Mouse (Mus musculus): ENCODE results near the gene Tmem135. TPM values are rescaled to one million over a fixed set of nuclear protein-coding genes. Genes with fewer than 3 reads are reported as not detected.
A peak's percentile ranks its signal among the peaks of the same experiment; 100 is the strongest.

The Tmem135 gene
- total and polyA plus RNA-seq, 3 experiments, result 7.4 to 33.9 TPM; not detected in 1

- Histone ChIP-seq H3K36me3 (ENCODE audit: control insufficient read depth in 1 of 2, insufficient read depth in 2 of 2, low read length in 2 of 2) (peaks cover 0 to 15% of the 10 kb centered on the region in 2 experiments; a peak in 2 of 4 replicates), H3K4me3 (ENCODE audit: control insufficient read depth in 1 of 2, insufficient read depth in 1 of 2, low read depth in 2 of 2, low read length in 2 of 2) (no peak overlapping the region), H3K27me3 (ENCODE audit: control insufficient read depth in 1 of 2, insufficient read depth in 2 of 2, low read length in 2 of 2) (no peaks in the 10 kb centered on the region), H3K4me1 (ENCODE audit: control insufficient read depth in 1 of 2, insufficient read depth in 2 of 2, low read length in 2 of 2) (peaks cover 4 to 16% of the 10 kb centered on the region in 2 experiments; a peak in 2 of 4 replicates), H3K27ac (ENCODE audit: control insufficient read depth, low read depth, low read length) (no peak overlapping the region), H3K9me3 (replicated peaks; ENCODE audit: insufficient read depth, low read length) (no peaks in the 10 kb centered on the region), H3K9ac (ENCODE audit: control insufficient read depth, low read depth, low read length, poor library complexity, severe bottlenecking) (no peak overlapping the region), H3K79me2 (ENCODE audit: control insufficient read depth, insufficient read depth, low read length, poor library complexity) (no peaks in the 10 kb centered on the region)
- no peak for DNase-seq (ENCODE audit: low read depth, low spot score)
- TF ChIP-seq SMC3 (IDR thresholded peaks at IDR 0.05; ENCODE audit: low read depth, low read length) (no peak), ZNF384 (IDR thresholded peaks at IDR 0.05; ENCODE audit: low read depth, low read length) (no peak), MAZ (IDR thresholded peaks at IDR 0.05; ENCODE audit: low read depth, low read length) (no peak), RCOR1 (IDR thresholded peaks at IDR 0.05; ENCODE audit: low read depth, low read length) (no peak), RAD21 (IDR thresholded peaks at IDR 0.05; ENCODE audit: low read depth, low read length) (no peak), NELFE (IDR thresholded peaks at IDR 0.05; ENCODE audit: low read depth, low read length) (no peak), GABPA (IDR thresholded peaks at IDR 0.05; ENCODE audit: low read depth, low read length) (no peak), CTCF (IDR thresholded peaks at IDR 0.05 in 2 of 3, conservative IDR thresholded peaks at IDR 0.05 in 1 of 3; ENCODE audit: control insufficient read depth in 1 of 3, insufficient read depth in 1 of 3, low read depth in 2 of 3, low read length in 3 of 3, poor library complexity in 1 of 3, severe bottlenecking in 1 of 3) (no peak), MYC (IDR thresholded peaks at IDR 0.05; ENCODE audit: low read depth, low read length) (no peak), MAFK (IDR thresholded peaks at IDR 0.05; ENCODE audit: borderline replicate concordance, low read depth, low read length) (no peak), JUND (IDR thresholded peaks at IDR 0.05; ENCODE audit: low read depth, low read length) (no peak), POLR2AphosphoS5 (IDR thresholded peaks at IDR 0.05; ENCODE audit: borderline replicate concordance, low read depth, low read length) (no peak), TCF12 (IDR thresholded peaks at IDR 0.05; ENCODE audit: low read depth, low read length) (no peak), POLR2AphosphoS2 (IDR thresholded peaks at IDR 0.05; ENCODE audit: low read length) (no peak)
Observed at GRCm38 (mm10) chr7:89247012-89247710, 156.9 kb downstream of the Tmem135 start.

GRCm38 (mm10) chr7:89242565-89242964 lies 161.5 kb downstream of the Tmem135 start:
- TF ChIP-seq EP300 (IDR thresholded peaks at IDR 0.05; ENCODE audit: low read depth in 1 of 2, low read length in 2 of 2), result peak; percentile 17 to 45; a peak in 1 of 4 replicates
- no peak for TF ChIP-seq POLR2AphosphoS2 (IDR thresholded peaks at IDR 0.05; ENCODE audit: low read length)
- TF ChIP-seq GATA1 (IDR thresholded peaks at IDR 0.05; ENCODE audit: low read depth, low read length), result peak; percentile 37; the same call in 1 of the 2 replicates
- TF ChIP-seq RAD21 (IDR thresholded peaks at IDR 0.05; ENCODE audit: low read depth, low read length), result no peak
- H3K27me3 ChIP-seq (ENCODE audit: control insufficient read depth in 1 of 2, insufficient read depth in 2 of 2, low read length in 2 of 2), result no peaks in the 10 kb centered on the region
- H3K36me3 ChIP-seq (ENCODE audit: control insufficient read depth in 1 of 2, insufficient read depth in 2 of 2, low read length in 2 of 2), result peaks cover 0 to 19% of the 10 kb centered on the region in 2 experiments; a peak in 2 of 4 replicates
- H3K9ac ChIP-seq (ENCODE audit: control insufficient read depth, low read depth, low read length, poor library complexity, severe bottlenecking), result peak overlapping the region; percentile 39
- no peaks in the 10 kb centered on the region for H3K9me3 ChIP-seq (replicated peaks; ENCODE audit: insufficient read depth, low read length)
- H3K4me3 ChIP-seq (ENCODE audit: control insufficient read depth in 1 of 2, insufficient read depth in 1 of 2, low read depth in 2 of 2, low read length in 2 of 2), result peak overlapping the region in 1 of 2 experiments; percentile 37; a peak in 1 of 4 replicates
- H3K27ac ChIP-seq (ENCODE audit: control insufficient read depth, low read depth, low read length), result peak overlapping the region; percentile 71; the same call in 1 of the 2 replicates
- H3K79me2 ChIP-seq (ENCODE audit: control insufficient read depth, insufficient read depth, low read length, poor library complexity), result no peaks in the 10 kb centered on the region
- H3K4me1 ChIP-seq (ENCODE audit: control insufficient read depth in 1 of 2, insufficient read depth in 2 of 2, low read length in 2 of 2), result peaks cover 4 to 23% of the 10 kb centered on the region in 2 experiments; a peak in 2 of 4 replicates
- DNase-seq (ENCODE audit: low read depth, low spot score), result peak; percentile 44
